Mouse (Mus musculus) cerebellum, adult 9-11 months (tissue): Measurements from ENCODE around the gene Krt79.

Experiments used
- DNase-seq: peaks from one replicate; pipeline ENCODE4 v3.0.0; 2022

Gene Krt79

GRCm38 (mm10) chr15:101929666-101930065 is 10.5 kb downstream of the Krt79 start:
- DNase-seq = no peak

GRCm38 (mm10) chr15:101929087-101929486 is 11.0 kb downstream of the Krt79 start:
- no peak for DNase-seq

GRCm38 (mm10) chr15:101927340-101928080 is 12.6 kb downstream of the Krt79 start:
- no peak for DNase-seq

- no peak for DNase-seq
Measured at GRCm38 (mm10) chr15:101925041-101925440, 15.1 kb downstream of the Krt79 start.

GRCm38 (mm10) chr15:101924635-101925034 is 15.5 kb downstream of the Krt79 start, which contains the start of gene Krt4:
Gene Krt4 (minus strand): TSS chr15:101924735.
- no peak for DNase-seq

- no peak for DNase-seq
Measured at GRCm38 (mm10) chr15:101922296-101922695, 17.8 kb downstream of the Krt79 start.

GRCm38 (mm10) chr15:101916072-101916471 is 24.1 kb downstream of the Krt79 start:
- no peak for DNase-seq

- no peak for DNase-seq
Measured at GRCm38 (mm10) chr15:101904849-101905248, 35.3 kb downstream of the Krt79 start.

GRCm38 (mm10) chr15:101902171-101903149 is 37.7 kb downstream of the Krt79 start:
- no peak for DNase-seq

GRCm38 (mm10) chr15:101895216-101895615 is 44.9 kb downstream of the Krt79 start:
- no peak for DNase-seq

- DNase-seq = no peak
Measured at GRCm38 (mm10) chr15:101892820-101893219, 47.3 kb downstream of the Krt79 start, which contains the start of gene Krt76. Gene Krt76 (minus strand): TSS chr15:101892920.

- no peak for DNase-seq
Measured at GRCm38 (mm10) chr15:101879776-101880175, 60.3 kb downstream of the Krt79 start.
